Mouse (Mus musculus) liver, embryonic 16.5 days (tissue): ENCODE results near the gene Brwd1. TPM values are rescaled to one million over a fixed set of nuclear protein-coding genes. Genes with fewer than 3 reads are reported as not detected.

ENCODE experiments used
- ATAC-seq: fragments of 200-750 bp; cut with Nextera tagmentation; 2 replicates; pipeline ENCODE4 v1.8.0; 2017; ENCODE audit warnings: low read depth, mild to moderate bottlenecking, moderate number of reproducible peaks, moderate library complexity
- H3K27ac ChIP-seq: fragments of 300-500 bp; sonication (generic); 2 replicates; pipeline ENCODE4 v1.5.1; 2014; ENCODE audit warnings: mild to moderate bottlenecking, low read length
- H3K27me3 ChIP-seq: fragments of 300-500 bp; sonication (generic); 2 replicates; pipeline ENCODE4 v1.6.1; 2014; ENCODE audit warnings: low read depth, low read length, mixed read lengths; ENCODE audit not compliant: control insufficient read depth, insufficient read depth
- H3K36me3 ChIP-seq: fragments of 300-500 bp; sonication (generic); 2 replicates; pipeline ENCODE4 v1.6.1; 2014; ENCODE audit warnings: mild to moderate bottlenecking; ENCODE audit not compliant: control insufficient read depth, insufficient read depth
- H3K4me1 ChIP-seq: fragments of 300-500 bp; sonication (generic); 2 replicates; pipeline ENCODE4 v1.6.1; 2014; ENCODE audit warnings: low read depth, low read length, mixed read lengths; ENCODE audit not compliant: control insufficient read depth
- H3K4me2 ChIP-seq: fragments of 300-500 bp; sonication (generic); 2 replicates; pipeline ENCODE4 v1.6.1; 2014; ENCODE audit warnings: low read depth, low read length, mixed read lengths
- H3K4me3 ChIP-seq: fragments of 300-500 bp; sonication (generic); 2 replicates; pipeline ENCODE4 v1.5.1; 2014; ENCODE audit warnings: low read depth, mild to moderate bottlenecking, low read length
- H3K9ac ChIP-seq: fragments of 300-500 bp; sonication (generic); 2 replicates; pipeline ENCODE4 v1.6.1; 2014; ENCODE audit warnings: low read depth, low read length
- H3K9me3 ChIP-seq: fragments of 300-500 bp; sonication (generic); replicated peaks from 2 replicates; pipeline ENCODE4 v1.6.1; 2016; ENCODE audit warnings: low read length; ENCODE audit not compliant: control insufficient read depth
- WGBS: fragments of 180-500 bp; shearing (Covaris S2); extraction: QIAGEN DNeasy Blood & Tissue Kit; methylation state at CpG from one replicate; pipeline ENCODE4 v1.1.7; 2014; ENCODE audit not compliant: insufficient replicate concordance; 5-methylcytosine and 5-hydroxymethylcytosine counted together
- polyA plus RNA-seq: library from polyadenylated mRNA; unstranded; fragments of >200 nt; fragmentation: Nextera tagmentation; extraction: Ambion mirVana; gene quantifications from 2 replicates; pipeline ENCODE4 v1.2.1, GENCODE M21; 2015

Gene Brwd1
- polyA plus RNA-seq, 1 experiment from 2014 or later: 12.0 TPM

GRCm38 (mm10) chr16:96085597-96085996, 3.3 kb upstream of the Brwd1 start:
- no peaks in the 10 kb centered on the region for H3K9me3 ChIP-seq
- no peak overlapping the region for H3K9ac ChIP-seq
- no peak overlapping the region for H3K27ac ChIP-seq
- peaks cover 19% of the 10 kb centered on the region for H3K27me3 ChIP-seq
- no peaks in the 10 kb centered on the region for H3K36me3 ChIP-seq
- peaks cover 8% of the 10 kb centered on the region for H3K4me1 ChIP-seq
- no peak for ATAC-seq
- H3K4me3 ChIP-seq: no peak overlapping the region
- no peak overlapping the region for H3K4me2 ChIP-seq

- Histone ChIP-seq H3K4me1 (peaks cover 11% of the 10 kb centered on the region), H3K4me3 (peak overlapping the region; percentile 84), H3K9me3 (no peaks in the 10 kb centered on the region), H3K9ac (peak overlapping the region; percentile 49; the same call in 1 of the 2 replicates), H3K36me3 (no peaks in the 10 kb centered on the region), H3K4me2 (peak overlapping the region; percentile 84), H3K27me3 (peaks cover 19% of the 10 kb centered on the region), H3K27ac (peak overlapping the region; percentile 78)
- 18% methylated on average over 20 of the region's 20 CpGs for WGBS
- no peak for ATAC-seq
Measured at GRCm38 (mm10) chr16:96083179-96083646, 887 bp upstream of the Brwd1 start.

GRCm38 (mm10) chr16:96081742-96082241, 534 bp downstream of the Brwd1 start:
- H3K9ac ChIP-seq: peak overlapping the region; percentile 79
- ATAC-seq: peak; percentile 22
- H3K36me3 ChIP-seq: no peaks in the 10 kb centered on the region
- H3K27ac ChIP-seq: peak overlapping the region; percentile 82
- peaks cover 19% of the 10 kb centered on the region for H3K27me3 ChIP-seq
- peaks cover 11% of the 10 kb centered on the region for H3K4me1 ChIP-seq
- peak overlapping the region; percentile 84 for H3K4me2 ChIP-seq
- WGBS: under 1% methylated on average over 63 of the region's 68 CpGs
- H3K9me3 ChIP-seq: no peaks in the 10 kb centered on the region
- peak overlapping the region; percentile 84 for H3K4me3 ChIP-seq

- ATAC-seq: peak; percentile 82
- H3K27ac ChIP-seq: peak overlapping the region; percentile 82
- no peaks in the 10 kb centered on the region for H3K9me3 ChIP-seq
- peaks cover 11% of the 10 kb centered on the region for H3K4me1 ChIP-seq
- peak overlapping the region; percentile 84 for H3K4me3 ChIP-seq
- peak overlapping the region; percentile 79 for H3K9ac ChIP-seq
- no peaks in the 10 kb centered on the region for H3K36me3 ChIP-seq
- WGBS: under 1% methylated on average over 28 of the region's 28 CpGs
- peaks cover 19% of the 10 kb centered on the region for H3K27me3 ChIP-seq
- peak overlapping the region; percentile 84 for H3K4me2 ChIP-seq
Measured at GRCm38 (mm10) chr16:96081331-96081730, 995 bp downstream of the Brwd1 start.

GRCm38 (mm10) chr16:96080524-96080923, 1.8 kb downstream of the Brwd1 start:
- H3K4me3 ChIP-seq: no peak overlapping the region
- ATAC-seq: no peak
- H3K4me1 ChIP-seq: peaks cover 11% of the 10 kb centered on the region
- no peaks in the 10 kb centered on the region for H3K36me3 ChIP-seq
- peaks cover 19% of the 10 kb centered on the region for H3K27me3 ChIP-seq
- no peak overlapping the region for H3K4me2 ChIP-seq
- H3K9me3 ChIP-seq: no peaks in the 10 kb centered on the region
- WGBS: 76% methylated on average over 7 of the region's 7 CpGs
- no peak overlapping the region for H3K27ac ChIP-seq
- no peak overlapping the region for H3K9ac ChIP-seq

GRCm38 (mm10) chr16:96068364-96068763, 14.0 kb downstream of the Brwd1 start:
- H3K9me3 ChIP-seq: no peaks in the 10 kb centered on the region
- H3K9ac ChIP-seq: no peak overlapping the region
- H3K4me3 ChIP-seq: no peak overlapping the region
- no peak overlapping the region for H3K27ac ChIP-seq
- no peak for ATAC-seq
- H3K4me1 ChIP-seq: no peaks in the 10 kb centered on the region; the same call in 1 of the 2 replicates
- H3K36me3 ChIP-seq: peaks cover 8% of the 10 kb centered on the region
- no peaks in the 10 kb centered on the region for H3K27me3 ChIP-seq
- no peak overlapping the region for H3K4me2 ChIP-seq
- WGBS: 58% methylated on average over 6 of the region's 6 CpGs

GRCm38 (mm10) chr16:96066174-96066573, 16.2 kb downstream of the Brwd1 start:
- Histone ChIP-seq H3K27ac (no peak overlapping the region), H3K4me3 (no peak overlapping the region), H3K36me3 (peaks cover 8% of the 10 kb centered on the region), H3K4me1 (no peaks in the 10 kb centered on the region; the same call in 1 of the 2 replicates), H3K9ac (no peak overlapping the region), H3K27me3 (no peaks in the 10 kb centered on the region), H3K9me3 (no peaks in the 10 kb centered on the region), H3K4me2 (no peak overlapping the region)
- WGBS: 48% methylated on average over 12 of the region's 12 CpGs
- peak; percentile 50 for ATAC-seq

- Histone ChIP-seq H3K27me3 (no peaks in the 10 kb centered on the region), H3K36me3 (peaks cover 8% of the 10 kb centered on the region), H3K27ac (no peak overlapping the region), H3K4me3 (no peak overlapping the region), H3K4me2 (no peak overlapping the region), H3K9me3 (no peaks in the 10 kb centered on the region), H3K9ac (no peak overlapping the region), H3K4me1 (no peaks in the 10 kb centered on the region; the same call in 1 of the 2 replicates)
- 56% methylated on average over 6 of the region's 6 CpGs for WGBS
- ATAC-seq: no peak
Measured at GRCm38 (mm10) chr16:96064649-96065048, 17.7 kb downstream of the Brwd1 start.

- WGBS: 60% methylated on average over 5 of the region's 5 CpGs
- H3K9ac ChIP-seq: no peak overlapping the region
- peaks cover 13% of the 10 kb centered on the region for H3K36me3 ChIP-seq
- no peak overlapping the region for H3K4me2 ChIP-seq
- no peaks in the 10 kb centered on the region for H3K9me3 ChIP-seq
- H3K4me1 ChIP-seq: no peaks in the 10 kb centered on the region
- no peak for ATAC-seq
- H3K27me3 ChIP-seq: no peaks in the 10 kb centered on the region
- H3K4me3 ChIP-seq: no peak overlapping the region
- no peak overlapping the region for H3K27ac ChIP-seq
Measured at GRCm38 (mm10) chr16:96044096-96044495, 38.2 kb downstream of the Brwd1 start.
